Mouse (Mus musculus): ENCODE data around the gene Vmn2r89.
"Not testable (repeated sequence)": the region's sequence is repeated elsewhere in the genome, so short reads cannot be mapped to it uniquely, and the experiment has no call there.

The Vmn2r89 gene

GRCm38 (mm10) chr14:51451557-51451956, at the start of gene Vmn2r89:
Vmn2r89 (plus strand) TSS chr14:51451857.
- DNase-seq (ENCODE audit: low spot score): not testable (repeated sequence)

GRCm38 (mm10) chr14:51410520-51410919, 41.1 kb upstream of the Vmn2r89 start, which contains the start of gene Vmn2r88:
Vmn2r88 (plus strand) TSS chr14:51410820.
- DNase-seq (ENCODE audit: low spot score): no peak

DNA sequence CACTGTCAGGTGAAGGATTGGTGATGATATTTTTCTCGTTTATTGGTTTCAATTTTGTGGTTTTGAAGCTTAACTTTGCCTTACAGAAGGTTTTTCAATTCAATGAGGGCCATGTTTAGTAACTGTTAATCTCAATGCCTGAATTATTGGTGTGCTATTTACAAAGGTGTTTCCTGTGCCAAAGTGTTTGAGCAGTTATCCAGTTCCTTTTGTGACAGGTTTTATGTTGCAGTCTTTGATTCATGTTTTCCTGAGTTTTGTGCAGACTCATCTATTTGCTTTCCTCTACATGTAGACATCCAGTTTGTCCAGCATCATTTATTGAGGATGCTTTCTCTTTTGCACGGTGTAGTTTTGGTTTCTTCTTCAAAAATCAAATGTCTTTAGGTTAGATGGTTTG, 27.8 kb upstream of the Vmn2r89 start:
- DNase-seq (ENCODE audit: low spot score): no peak

- DNase-seq (ENCODE audit: low spot score): not testable (repeated sequence)
Observed at GRCm38 (mm10) chr14:51430138-51430537, 21.5 kb upstream of the Vmn2r89 start.

DNA sequence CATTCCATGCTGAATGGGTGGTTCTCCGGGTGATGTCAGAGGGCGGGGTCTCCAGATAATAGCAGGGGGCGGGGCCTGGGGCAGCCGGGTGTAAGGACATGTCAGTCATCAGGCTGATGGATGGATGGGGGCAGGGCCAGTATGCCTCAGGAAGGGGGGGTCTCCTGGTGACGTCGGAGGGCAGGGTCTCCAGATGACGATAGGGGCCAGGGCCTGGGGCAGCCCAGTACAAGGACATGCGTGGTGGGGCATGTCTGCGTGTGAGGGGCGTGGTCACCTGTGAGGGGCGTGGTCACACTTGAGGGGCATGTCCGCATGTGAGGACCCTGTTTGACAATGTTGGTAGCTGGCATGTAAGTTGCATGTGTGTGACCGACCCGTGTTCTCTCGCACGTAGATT, 17.1 kb upstream of the Vmn2r89 start:
- no peak for DNase-seq (ENCODE audit: low spot score)

DNA sequence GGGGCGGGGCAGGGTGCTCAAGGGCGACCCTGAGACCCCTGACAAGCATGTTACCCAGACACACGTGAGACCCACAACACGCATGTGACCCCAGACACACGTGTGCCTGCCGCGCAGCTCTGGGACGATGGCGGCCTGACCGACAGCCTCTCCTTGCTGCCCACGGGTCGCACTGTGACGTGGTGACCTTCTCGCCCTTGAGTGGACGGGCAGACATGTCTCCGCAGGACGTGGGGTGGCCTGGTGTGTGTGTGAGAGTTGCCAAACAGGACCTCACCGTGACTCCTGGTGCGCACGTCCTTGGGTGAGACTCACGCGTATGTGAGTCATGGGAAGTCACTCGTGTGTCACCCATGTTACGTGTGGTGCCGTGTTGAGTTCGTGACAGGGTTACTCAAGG, 16.6 kb upstream of the Vmn2r89 start:
- no peak for DNase-seq (ENCODE audit: low spot score)

DNA sequence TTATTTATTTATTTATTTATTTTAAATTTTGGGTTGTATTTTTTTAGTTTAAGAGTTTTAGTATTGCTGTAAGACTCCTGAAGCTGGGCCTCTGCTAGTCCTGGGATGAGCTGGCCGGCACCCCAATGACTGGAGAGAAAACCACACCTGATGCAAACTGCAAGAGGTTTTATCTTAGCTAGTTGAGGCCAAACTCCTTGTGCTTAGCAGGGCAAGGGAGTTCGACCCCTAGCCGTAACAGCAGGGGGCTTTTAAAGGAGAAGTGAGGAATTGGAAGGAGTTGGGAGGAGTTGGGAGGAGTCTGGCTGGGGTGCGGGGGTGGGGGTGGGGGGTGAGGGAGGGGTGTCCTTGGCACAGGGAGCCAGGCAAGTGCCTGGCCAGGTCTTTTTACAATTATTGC, 12.7 kb upstream of the Vmn2r89 start:
- DNase-seq (ENCODE audit: low spot score): no peak

- DNase-seq (ENCODE audit: low spot score): not testable (repeated sequence)
Observed at GRCm38 (mm10) chr14:51480278-51480677, 28.6 kb downstream of the Vmn2r89 start.

GRCm38 (mm10) chr14:51481332-51482015, 29.8 kb downstream of the Vmn2r89 start:
- DNase-seq (ENCODE audit: low spot score): not testable (repeated sequence)

- DNase-seq (ENCODE audit: low spot score): no peak
Observed at GRCm38 (mm10) chr14:51482051-51482715, 30.5 kb downstream of the Vmn2r89 start.

DNA sequence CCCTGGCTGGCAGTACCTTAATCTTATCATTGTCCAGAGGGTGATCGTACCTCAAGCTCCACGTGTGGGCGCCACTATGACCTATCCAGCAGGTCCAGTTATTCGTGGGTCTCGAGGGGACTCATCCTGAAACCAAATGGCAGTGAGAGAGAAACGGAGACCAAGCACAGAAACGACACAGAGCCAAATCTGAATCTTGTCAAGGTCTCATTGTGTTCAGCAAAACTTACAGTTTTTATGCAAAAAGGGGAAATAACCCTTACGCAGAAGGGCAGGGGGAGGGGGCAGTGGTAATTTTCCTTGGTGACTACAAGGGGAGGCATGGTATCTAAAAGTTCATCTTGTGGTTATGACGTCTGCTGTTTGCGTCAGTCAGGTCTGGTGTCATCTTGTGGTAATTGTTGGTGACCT, 31.3 kb downstream of the Vmn2r89 start:
- not testable (repeated sequence) for DNase-seq (ENCODE audit: low spot score)

- no peak for DNase-seq (ENCODE audit: low spot score)
Observed at GRCm38 (mm10) chr14:51483671-51484070, 32.0 kb downstream of the Vmn2r89 start.

- no peak for DNase-seq (ENCODE audit: low spot score)
Observed at GRCm38 (mm10) chr14:51486111-51486510, 34.5 kb downstream of the Vmn2r89 start.

GRCm38 (mm10) chr14:51495781-51496180, 44.1 kb downstream of the Vmn2r89 start:
- DNase-seq (ENCODE audit: low spot score): no peak

DNA sequence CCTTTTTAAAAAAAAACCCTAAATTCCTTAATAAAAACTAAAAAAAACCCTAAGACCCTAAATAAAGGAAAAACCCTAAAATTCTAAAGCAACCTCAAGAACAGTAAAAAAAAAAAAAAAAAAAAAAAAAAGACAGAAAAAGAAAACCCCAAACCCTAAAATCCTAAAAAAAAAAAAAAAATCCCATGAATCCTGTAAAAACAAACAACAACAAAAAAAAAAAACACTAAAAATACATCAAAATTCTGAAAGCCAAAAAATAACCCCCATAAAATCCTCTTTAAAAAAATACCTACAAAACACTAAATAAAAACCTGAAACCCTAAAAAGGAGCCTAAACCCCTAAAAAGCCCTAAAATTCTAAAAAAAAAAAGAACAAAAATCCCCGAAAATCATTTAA, 45.3 kb downstream of the Vmn2r89 start:
- no peak for DNase-seq (ENCODE audit: low spot score)

DNA sequence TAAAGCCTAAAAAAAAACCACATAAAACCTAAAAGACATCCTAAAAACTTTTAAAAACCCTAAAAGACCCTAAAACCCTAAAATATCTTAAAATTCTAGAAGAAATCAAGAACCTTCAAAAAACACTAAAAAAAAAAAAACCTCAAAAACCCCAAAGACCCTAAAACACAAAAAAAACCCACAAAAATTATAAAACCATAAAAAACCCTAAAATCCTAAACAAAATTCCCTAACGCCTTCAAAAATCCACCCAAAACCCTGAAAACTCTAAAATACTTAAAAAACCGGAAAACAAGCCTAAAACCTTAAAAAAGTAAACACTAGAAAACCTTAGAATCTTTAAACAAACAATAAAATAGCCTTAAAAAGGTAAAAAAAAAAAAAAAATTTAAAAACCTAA, 46.3 kb downstream of the Vmn2r89 start:
- no peak for DNase-seq (ENCODE audit: low spot score)

GRCm38 (mm10) chr14:51499707-51500275, 48.1 kb downstream of the Vmn2r89 start:
- no peak for DNase-seq (ENCODE audit: low spot score)

DNA sequence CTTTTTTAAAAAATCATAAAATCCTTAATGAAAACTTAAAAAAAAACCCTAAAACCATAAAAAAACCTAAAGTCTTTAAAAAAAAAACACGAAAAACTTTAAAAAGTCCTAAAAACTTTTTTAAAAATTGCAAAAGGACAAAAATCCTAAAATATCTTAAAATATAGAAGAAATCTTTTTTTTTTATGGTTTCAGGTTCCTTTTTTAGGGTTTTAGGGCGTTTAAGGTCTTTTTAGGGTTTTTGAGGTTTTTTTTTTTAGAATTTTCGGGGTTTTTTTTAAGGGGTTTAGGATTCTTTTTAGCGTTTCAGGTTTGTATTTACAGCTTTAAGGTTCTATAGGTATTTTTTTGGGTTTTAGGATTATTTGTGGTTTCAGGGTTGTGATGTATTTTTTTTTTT, 48.8 kb downstream of the Vmn2r89 start:
- no peak for DNase-seq (ENCODE audit: low spot score)

DNA sequence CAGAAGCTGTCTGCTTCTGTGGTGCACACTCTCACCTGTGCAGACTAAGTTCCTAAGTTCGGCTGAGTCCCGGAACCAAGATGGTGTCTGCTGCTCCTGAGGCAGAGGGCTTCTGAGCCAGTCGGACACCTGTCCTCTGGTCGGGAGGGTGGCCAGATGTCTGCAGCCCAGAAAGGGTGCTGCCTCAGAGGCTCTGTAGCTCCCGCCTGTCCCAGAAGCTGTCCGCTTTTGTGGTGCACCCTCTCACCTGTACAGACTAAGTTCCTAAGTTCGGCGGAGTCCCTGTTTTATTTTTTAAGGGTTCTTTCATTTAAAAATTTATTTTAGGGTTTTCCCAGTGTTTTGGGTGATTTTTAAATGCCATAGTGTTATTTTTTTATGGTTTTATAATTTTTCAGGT, 55.8 kb downstream of the Vmn2r89 start:
- DNase-seq (ENCODE audit: low spot score): no peak

All from urinary bladder, postnatal 14 days (tissue).